Mouse (Mus musculus) CD4-positive, CD25-positive, alpha-beta regulatory T cell, adult 4 months (primary cell): ENCODE results near the gene Lrmda. TPM values are rescaled to one million over a fixed set of nuclear protein-coding genes. Genes with fewer than 3 reads are reported as not detected.

Experiments
- ATAC-seq: one replicate; pipeline ENCODE4 v1.8.0; 2017
- polyA plus RNA-seq, 2 experiments: library from polyadenylated mRNA; unstranded; fragments of 100-300 nt; shearing (Covaris generic); gene quantifications; one replicate each; pipeline ENCODE4 v1.2.1; 2017

Lrmda gene
- polyA plus RNA-seq, 2 experiments from 2014 or later = not detected

DNA sequence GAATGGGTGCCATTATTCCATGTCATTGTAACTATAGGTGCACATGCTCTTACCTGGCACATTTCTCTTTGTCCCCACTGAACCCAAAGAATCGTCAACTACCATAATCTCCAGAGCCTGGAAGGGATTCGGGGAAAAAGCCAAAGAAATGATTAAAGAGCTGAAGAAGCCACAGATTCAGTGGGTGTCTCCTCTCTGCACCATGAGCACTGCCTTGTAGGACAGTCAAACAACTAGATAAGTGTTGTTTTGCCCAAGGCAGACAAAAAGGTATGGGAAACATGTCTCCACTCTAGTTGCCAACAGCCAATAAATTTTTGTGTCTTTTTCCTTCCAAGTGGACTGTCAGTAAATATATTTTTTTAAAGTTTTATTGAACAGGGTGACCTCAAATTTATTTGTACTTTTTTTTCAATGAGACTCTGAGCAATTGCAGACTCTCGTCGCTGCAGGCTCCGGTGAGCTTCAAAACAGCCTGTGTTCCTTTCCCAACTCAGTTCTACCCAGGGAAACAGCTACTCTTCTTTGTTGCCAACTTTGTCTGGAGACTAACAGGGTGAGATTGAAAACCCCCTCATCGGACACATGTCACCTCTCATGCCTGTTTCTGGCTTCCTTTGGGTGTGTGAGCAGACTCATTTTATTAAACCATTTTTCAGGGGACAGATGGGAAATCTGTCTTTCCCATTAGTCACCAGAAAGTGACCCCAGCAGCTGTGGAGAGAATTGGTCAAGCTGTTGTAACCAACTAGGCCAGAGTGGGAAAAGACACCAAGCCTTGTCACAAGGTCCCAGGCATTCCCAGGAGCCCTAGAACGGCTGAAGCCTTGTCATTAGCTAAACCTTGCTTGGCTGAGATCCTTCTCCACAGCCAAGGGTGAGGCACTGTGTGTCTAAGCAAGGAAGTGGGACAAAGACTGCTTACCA is 886.5 kb downstream of the Lrmda start:
- no peak for ATAC-seq

DNA sequence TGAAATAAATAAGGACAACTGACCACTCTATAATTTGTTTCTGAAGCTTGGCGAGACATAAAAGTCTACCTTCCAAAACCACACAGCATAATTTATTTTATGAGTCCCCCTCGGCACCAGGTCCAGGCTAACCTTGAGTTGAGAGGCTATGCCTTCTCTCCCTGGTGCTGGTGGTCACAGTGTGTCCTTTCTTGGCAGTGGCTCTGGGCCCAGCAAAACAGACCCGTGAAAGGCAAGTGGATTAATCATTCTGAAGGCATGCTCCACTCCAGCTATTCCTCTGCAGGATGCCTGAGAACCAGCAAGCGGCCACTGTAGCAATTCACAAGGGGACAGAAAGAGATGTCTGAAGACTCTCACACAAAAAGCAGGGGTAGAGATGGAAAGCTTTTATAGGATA is 887.2 kb downstream of the Lrmda start:
- ATAC-seq = no peak

- no peak for ATAC-seq
Measured at GRCm38 (mm10) chr14:22907221-22907620, 887.7 kb downstream of the Lrmda start.

- no peak for ATAC-seq
Measured at GRCm38 (mm10) chr14:22908006-22908405, 888.5 kb downstream of the Lrmda start.

GRCm38 (mm10) chr14:22915463-22915862 is 896.0 kb downstream of the Lrmda start:
- ATAC-seq = no peak

GRCm38 (mm10) chr14:22918499-22918898 is 899.0 kb downstream of the Lrmda start:
- no peak for ATAC-seq

DNA sequence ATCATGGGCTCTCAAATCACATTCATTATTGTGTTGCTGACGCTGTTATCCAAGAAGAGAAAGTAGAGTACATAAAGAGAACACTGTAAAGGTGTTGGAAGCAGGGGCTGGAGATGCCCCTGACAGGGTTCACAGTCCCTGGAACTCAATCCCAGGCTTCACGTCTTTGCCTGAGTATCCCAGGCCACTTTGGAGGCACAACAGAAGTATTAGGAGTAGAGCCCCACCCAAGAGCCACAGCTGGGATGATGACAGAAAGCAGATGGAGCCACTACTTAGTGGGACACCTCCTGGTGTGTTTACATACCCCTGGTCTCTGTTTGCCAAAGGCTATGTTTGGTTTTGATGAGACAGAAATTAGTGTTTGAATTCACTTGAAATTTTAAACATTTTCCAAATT is 899.4 kb downstream of the Lrmda start:
- ATAC-seq = no peak

DNA sequence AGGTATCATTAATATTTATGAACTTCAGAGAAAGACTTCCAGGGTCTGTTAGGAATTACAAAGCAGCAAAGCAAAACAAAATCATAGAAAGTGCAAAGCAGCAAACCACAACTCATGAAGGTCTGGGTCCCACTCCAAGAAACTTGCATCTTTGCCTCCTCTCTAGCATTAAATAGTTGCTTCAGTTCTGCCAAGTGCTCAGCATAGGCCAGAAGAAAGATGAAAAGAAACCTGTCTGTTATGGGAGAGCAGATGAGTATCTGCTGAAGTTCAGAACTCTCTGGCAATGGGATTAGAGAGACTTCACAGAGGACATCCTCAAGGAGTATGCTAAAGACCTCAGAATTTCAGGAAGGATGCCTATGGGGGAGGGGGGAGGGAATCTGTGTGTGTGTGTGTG is 901.6 kb downstream of the Lrmda start:
- ATAC-seq = no peak

DNA sequence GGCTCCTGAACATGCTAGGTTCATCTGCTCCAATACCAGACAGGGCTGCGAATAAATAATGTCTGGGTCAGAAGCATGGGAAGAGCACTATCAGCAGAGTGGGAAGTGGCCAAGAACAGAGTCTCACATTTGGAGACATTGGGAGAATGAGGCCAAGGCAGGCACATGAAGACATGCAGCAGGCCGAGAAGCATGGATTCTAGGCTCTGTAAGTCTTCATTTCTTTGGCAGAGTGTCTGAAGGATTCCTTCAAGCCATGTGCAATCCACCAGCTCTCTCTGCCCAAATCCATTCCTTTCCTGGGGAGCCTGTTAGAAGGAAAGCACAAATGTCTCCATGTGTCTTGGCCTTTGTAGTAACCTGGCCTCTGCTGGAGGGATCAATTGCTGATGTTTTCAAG is 902.3 kb downstream of the Lrmda start:
- no peak for ATAC-seq

GRCm38 (mm10) chr14:22922571-22922970 is 903.1 kb downstream of the Lrmda start:
- no peak for ATAC-seq

DNA sequence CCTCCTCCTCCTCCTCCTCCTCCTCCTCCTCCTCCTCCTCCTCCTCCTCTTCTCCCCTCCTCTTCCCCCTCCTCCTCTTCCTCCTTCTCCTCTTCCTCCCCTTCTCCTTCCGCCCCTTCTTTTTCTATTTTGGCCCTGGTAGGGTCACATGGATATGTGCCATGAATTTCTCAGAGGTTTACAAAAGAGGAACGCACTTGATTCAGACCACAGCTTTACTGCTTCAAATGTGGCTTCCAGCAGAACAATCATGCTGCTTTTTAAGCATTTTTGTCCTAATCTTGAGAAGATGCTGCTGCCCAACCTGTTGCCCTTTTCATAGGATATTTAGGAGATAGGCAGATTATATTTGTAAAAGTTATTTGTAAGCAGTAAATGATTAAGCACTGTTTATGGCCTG is 903.7 kb downstream of the Lrmda start:
- ATAC-seq = no peak

DNA sequence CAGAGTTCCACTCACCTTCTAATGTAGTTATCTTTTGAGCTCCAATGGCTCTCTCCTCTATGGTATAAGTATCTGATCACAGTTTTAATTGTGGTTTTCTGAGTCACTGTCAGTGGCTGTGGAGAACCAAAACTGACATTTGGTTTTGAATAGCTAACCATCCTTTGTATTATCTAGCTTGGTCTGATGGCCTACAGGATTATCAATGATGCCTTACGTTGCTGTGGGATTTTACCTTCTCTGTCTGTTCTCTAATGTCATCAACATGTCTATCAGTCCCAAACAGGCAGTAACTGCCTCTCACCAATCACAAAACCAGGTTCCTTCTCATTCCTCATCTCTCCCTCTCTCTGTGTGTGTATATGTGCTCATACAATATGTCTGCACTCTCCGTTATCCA is 908.8 kb downstream of the Lrmda start:
- ATAC-seq = no peak

DNA sequence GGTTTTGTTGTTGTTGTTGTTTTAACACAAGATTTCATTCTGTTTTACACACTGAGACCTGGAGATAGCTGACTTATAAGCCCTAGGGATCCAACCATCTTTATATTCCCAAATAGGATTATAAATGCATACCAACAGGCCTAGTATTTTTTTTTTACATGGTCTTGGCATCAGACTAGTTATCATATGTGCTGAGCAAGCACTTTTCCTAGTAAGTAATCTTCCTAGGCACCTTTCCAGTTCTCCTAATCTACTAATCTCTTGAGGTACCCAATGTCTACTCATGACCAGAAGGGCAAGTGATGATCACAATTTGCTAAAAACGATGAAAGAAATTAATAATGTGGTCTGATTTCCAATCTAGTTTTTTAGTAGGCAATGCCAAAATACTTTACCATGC is 909.2 kb downstream of the Lrmda start:
- ATAC-seq = no peak

DNA sequence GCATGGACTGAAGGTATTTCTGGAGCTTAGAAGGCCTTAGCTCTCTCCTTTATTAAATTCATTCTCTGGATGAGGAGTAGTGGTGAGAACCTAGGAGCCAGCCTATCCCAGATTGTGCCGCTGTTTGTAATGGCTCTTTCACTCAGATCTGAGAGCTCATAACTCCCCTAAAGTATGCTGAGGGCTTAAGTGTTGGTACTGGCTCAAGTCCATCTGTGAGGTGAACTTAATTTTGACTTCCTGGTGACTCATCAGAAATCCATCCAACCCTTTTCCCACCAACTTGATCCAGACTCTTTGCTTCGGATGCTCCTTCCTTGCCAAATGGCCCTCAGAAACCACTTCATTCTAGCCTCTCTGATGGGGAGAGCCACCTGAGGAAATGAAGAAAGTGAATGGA is 910.1 kb downstream of the Lrmda start:
- ATAC-seq = no peak

- ATAC-seq = no peak
Measured at GRCm38 (mm10) chr14:22930488-22931046, 911.1 kb downstream of the Lrmda start.

GRCm38 (mm10) chr14:22931114-22931822 is 911.8 kb downstream of the Lrmda start:
- ATAC-seq = no peak

DNA sequence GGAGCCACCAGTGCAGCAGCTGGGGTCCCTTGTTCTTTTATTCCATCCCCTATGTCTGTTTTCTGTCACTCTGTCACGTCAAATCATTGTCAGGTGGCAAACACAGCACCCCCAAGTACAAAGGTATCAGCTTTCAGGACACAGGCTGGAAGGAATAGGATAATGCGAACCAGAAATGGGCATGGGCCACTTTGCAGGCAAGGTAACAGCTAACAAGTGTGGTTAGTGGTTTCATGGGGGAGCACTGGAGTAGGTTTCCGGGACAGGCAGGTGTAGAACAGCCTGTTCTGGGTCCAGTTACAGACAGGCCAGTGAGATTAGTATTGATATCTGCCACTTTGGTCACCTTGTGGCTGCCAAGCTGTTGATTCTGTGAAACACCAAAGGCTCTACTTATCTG is 917.2 kb downstream of the Lrmda start:
- no peak for ATAC-seq

DNA sequence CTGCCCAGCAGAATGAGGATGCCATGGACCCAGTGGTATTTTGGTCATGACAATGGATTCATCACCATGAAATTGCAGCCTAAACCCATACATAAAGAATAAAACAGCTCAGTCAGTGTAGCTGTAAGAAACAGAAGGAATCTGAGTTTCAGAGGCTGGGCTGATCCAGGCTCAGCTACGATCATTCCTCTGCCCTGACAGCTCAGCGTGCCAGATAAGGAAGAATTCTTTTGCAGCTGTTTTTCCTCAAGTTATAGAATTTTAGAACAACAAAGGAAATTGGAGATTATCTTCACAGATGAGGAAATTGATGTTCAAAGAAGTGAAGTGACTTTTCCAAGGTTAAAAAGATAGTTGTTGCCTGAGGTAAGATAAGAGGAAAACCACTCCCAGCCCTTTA is 921.1 kb downstream of the Lrmda start:
- no peak for ATAC-seq

DNA sequence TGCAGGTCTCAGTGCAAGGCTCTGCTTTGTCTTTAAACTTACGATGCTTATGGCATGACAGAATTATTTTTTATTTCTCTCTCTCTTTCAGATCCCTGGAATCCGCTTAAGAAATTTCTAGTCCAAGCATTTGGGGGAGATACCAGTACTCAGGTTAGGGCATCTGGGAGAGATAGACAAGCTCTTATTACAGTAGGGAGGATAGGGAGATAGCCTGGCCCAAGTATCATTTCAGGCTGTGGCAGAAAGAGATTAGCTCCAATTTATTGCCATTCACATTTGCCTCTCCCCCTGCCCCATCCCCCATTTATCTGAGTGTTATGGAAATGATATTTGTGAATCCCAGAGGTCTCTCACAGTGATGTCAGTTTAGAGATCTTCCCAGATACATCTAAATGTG is 923.1 kb downstream of the Lrmda start:
- ATAC-seq = no peak

GRCm38 (mm10) chr14:22949466-22949865 is 930.0 kb downstream of the Lrmda start:
- ATAC-seq = no peak

DNA sequence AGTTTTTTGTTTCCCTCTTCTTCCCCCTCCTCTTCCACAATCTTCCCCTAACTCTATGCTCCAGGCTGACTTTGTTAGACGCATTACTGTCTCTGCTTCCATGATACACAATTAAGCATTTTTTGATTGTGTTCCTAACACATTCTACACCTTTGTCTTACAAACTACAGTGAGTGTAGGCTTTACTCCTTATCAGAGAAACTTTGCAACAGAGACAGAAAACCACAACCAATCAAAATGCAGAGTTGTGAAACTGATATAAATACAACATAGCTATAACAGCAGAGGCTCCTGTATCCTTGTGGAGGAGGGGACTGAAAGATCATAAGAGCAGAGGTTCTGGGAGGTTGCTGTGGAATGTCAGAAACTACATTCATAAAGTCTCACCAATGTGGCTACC is 933.5 kb downstream of the Lrmda start:
- no peak for ATAC-seq

- ATAC-seq = no peak
Measured at GRCm38 (mm10) chr14:22960166-22960565, 940.7 kb downstream of the Lrmda start.

GRCm38 (mm10) chr14:22964796-22965660 is 945.5 kb downstream of the Lrmda start:
- no peak for ATAC-seq
